Mouse (Mus musculus) forebrain, postnatal 0 days (tissue): ENCODE results near the gene D17Wsu92e. TPM values are rescaled to one million over a fixed set of nuclear protein-coding genes. Genes with fewer than 3 reads are reported as not detected.

Experiments
- ATAC-seq: fragments of 200-750 bp; cut with Nextera tagmentation; 2 replicates; pipeline ENCODE4 v1.8.0; 2017; ENCODE audit warnings: mild to moderate bottlenecking, moderate library complexity
- DNase-seq: peaks from one replicate; pipeline ENCODE4 v3.0.0-alpha.2; 2015
- H3K27ac ChIP-seq: fragments of 300-500 bp; sonication (generic); 2 replicates; pipeline ENCODE4 v1.5.1; 2014; ENCODE audit warnings: low read depth, mild to moderate bottlenecking, antibody characterized with exemption, low read length, moderate library complexity, mixed read lengths
- H3K27me3 ChIP-seq: fragments of 300-500 bp; sonication (generic); 2 replicates; pipeline ENCODE4 v1.6.1; 2014; ENCODE audit warnings: mild to moderate bottlenecking, low read length, mixed read lengths; ENCODE audit not compliant: insufficient read depth
- H3K36me3 ChIP-seq: fragments of 300-500 bp; sonication (generic); 2 replicates; pipeline ENCODE4 v1.6.1; 2014; ENCODE audit warnings: mild to moderate bottlenecking, moderate library complexity; ENCODE audit not compliant: insufficient read depth
- H3K4me1 ChIP-seq: fragments of 300-500 bp; sonication (generic); 2 replicates; pipeline ENCODE4 v1.6.1; 2014; ENCODE audit warnings: antibody characterized with exemption; ENCODE audit not compliant: insufficient read depth
- H3K4me2 ChIP-seq: fragments of 300-500 bp; sonication (generic); 2 replicates; pipeline ENCODE4 v1.6.1; 2014; ENCODE audit warnings: low read depth, mild to moderate bottlenecking, moderate library complexity
- H3K4me3 ChIP-seq: fragments of 300-500 bp; sonication (generic); 2 replicates; pipeline ENCODE4 v1.5.1; 2014; ENCODE audit warnings: low read depth, low read length, mixed read lengths
- H3K9ac ChIP-seq: fragments of 300-500 bp; sonication (generic); 2 replicates; pipeline ENCODE4 v1.6.1; 2014; ENCODE audit warnings: mild to moderate bottlenecking
- H3K9me3 ChIP-seq: fragments of 300-500 bp; sonication (generic); 2 replicates; pipeline ENCODE4 v1.6.1; 2016; ENCODE audit warnings: low read length
- CTCF ChIP-seq: sonication (generic); IDR thresholded peaks from 2 replicates; pipeline ENCODE4 v1.5.1; 2016; ENCODE audit warnings: antibody characterized with exemption, control low read depth, low read depth
- WGBS: fragments of 180-500 bp; shearing (Covaris S2); extraction: QIAGEN DNeasy Blood & Tissue Kit; methylation state at CpG from one replicate; pipeline ENCODE4 v1.1.7; 2014; 5-methylcytosine and 5-hydroxymethylcytosine counted together
- polyA plus RNA-seq: library from polyadenylated mRNA; unstranded; fragments of >200 nt; fragmentation: Nextera tagmentation; extraction: Ambion mirVana; gene quantifications from 2 replicates; pipeline ENCODE4 v1.2.1, GENCODE M21; 2015
- total RNA-seq: library from RNA; depleted of rRNA; stranded (reverse); fragments of >200 nt; gene quantifications from 2 replicates; pipeline ENCODE4 v1.2.3, GENCODE M21; 2014

Gene D17Wsu92e
- total and polyA plus RNA-seq, 2 experiments from 2014 or later: 9.4 to 63.6 TPM

DNA sequence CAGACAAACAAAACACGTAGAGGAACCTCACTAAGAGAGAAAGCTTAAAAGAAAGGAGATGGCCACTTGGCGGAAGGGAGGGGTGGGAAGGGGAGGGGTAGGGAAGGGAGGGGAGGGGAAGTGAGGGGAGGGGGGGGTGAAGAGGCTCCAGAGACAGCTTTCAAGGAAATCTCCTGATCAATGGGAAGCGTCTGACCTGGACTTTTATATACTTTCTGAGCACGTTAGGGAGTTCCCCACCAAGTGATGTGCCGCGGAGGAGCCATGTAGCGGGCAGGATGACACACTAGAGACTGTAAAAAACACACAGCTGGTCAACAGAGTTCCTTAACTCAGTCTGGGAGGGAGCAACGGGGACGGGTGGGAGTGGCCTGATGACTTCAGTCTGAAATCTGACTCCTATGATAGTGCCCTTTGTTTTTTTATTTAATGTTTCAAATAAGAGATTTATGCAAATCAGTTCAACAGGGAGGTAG, 6.5 kb upstream of the D17Wsu92e start:
- Histone ChIP-seq H3K4me3 (peak overlapping the region; percentile 10; the same call in 1 of the 2 replicates), H3K4me1 (no peaks in the 10 kb centered on the region), H3K9ac (no peak overlapping the region), H3K27me3 (no peaks in the 10 kb centered on the region; the same call in 1 of the 2 replicates), H3K4me2 (peak overlapping the region; percentile 33), H3K9me3 (no peaks in the 10 kb centered on the region), H3K36me3 (no peaks in the 10 kb centered on the region), H3K27ac (no peak overlapping the region)
- ATAC-seq (no peak), DNase-seq (no peak)
- TF ChIP-seq CTCF: no peak
- WGBS: 4% methylated on average over 8 of the region's 9 CpGs

- TF ChIP-seq CTCF: peak; percentile 19; the same call in 1 of the 2 replicates
- no peaks in the 10 kb centered on the region for H3K9me3 ChIP-seq
- no peak overlapping the region for H3K9ac ChIP-seq
- H3K36me3 ChIP-seq: no peaks in the 10 kb centered on the region
- H3K4me1 ChIP-seq: peaks cover 4% of the 10 kb centered on the region; the same call in 1 of the 2 replicates
- H3K4me2 ChIP-seq: peak overlapping the region; percentile 33
- peak overlapping the region; percentile 10 for H3K4me3 ChIP-seq
- no peaks in the 10 kb centered on the region; the same call in 1 of the 2 replicates for H3K27me3 ChIP-seq
- DNase-seq (peak; percentile 47), ATAC-seq (peak; percentile 67)
- WGBS: 4% methylated on average over 22 of the region's 22 CpGs
- no peak overlapping the region for H3K27ac ChIP-seq
These were observed 5.8 kb upstream of the D17Wsu92e start for GRCm38 (mm10) chr17:27825984-27826905.

DNA sequence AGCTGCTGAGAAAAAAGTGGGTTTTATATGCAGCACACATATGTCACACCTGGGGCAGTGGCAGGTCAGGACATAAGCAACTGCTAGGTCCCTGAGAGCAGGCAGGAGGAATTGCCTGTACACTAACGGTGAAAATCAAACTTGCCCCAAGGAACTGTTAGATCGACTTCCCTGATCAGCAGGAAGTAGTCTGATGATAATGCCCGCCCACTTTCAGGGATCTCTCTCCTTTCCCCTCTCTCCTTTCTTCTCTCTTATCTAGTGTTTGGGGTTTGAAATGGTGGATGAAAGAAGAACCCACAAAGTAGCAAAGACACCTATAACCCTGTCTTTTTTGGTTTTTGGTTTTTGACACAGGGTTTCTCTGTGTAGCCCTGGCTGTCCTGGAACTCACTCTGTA, 5.1 kb upstream of the D17Wsu92e start:
- H3K27me3 ChIP-seq: no peaks in the 10 kb centered on the region; the same call in 1 of the 2 replicates
- DNase-seq (no peak), ATAC-seq (no peak)
- no peak overlapping the region for H3K4me2 ChIP-seq
- no peak for TF ChIP-seq CTCF
- no peaks in the 10 kb centered on the region for H3K36me3 ChIP-seq
- no peaks in the 10 kb centered on the region for H3K9me3 ChIP-seq
- 48% methylated on average over 3 of the region's 3 CpGs for WGBS
- no peak overlapping the region for H3K9ac ChIP-seq
- no peak overlapping the region for H3K4me3 ChIP-seq
- H3K4me1 ChIP-seq: peaks cover 7% of the 10 kb centered on the region; the same call in 1 of the 2 replicates
- H3K27ac ChIP-seq: no peak overlapping the region

GRCm38 (mm10) chr17:27824941-27825340, 4.5 kb upstream of the D17Wsu92e start:
- Histone ChIP-seq H3K9ac (no peak overlapping the region), H3K27ac (no peak overlapping the region), H3K4me1 (peaks cover 7% of the 10 kb centered on the region; the same call in 1 of the 2 replicates), H3K4me3 (no peak overlapping the region), H3K9me3 (no peaks in the 10 kb centered on the region), H3K27me3 (no peaks in the 10 kb centered on the region; the same call in 1 of the 2 replicates), H3K36me3 (no peaks in the 10 kb centered on the region), H3K4me2 (no peak overlapping the region)
- TF ChIP-seq CTCF: no peak
- WGBS: 81% methylated on average over 1 of the region's 1 CpGs
- DNase-seq (no peak), ATAC-seq (no peak)

DNA sequence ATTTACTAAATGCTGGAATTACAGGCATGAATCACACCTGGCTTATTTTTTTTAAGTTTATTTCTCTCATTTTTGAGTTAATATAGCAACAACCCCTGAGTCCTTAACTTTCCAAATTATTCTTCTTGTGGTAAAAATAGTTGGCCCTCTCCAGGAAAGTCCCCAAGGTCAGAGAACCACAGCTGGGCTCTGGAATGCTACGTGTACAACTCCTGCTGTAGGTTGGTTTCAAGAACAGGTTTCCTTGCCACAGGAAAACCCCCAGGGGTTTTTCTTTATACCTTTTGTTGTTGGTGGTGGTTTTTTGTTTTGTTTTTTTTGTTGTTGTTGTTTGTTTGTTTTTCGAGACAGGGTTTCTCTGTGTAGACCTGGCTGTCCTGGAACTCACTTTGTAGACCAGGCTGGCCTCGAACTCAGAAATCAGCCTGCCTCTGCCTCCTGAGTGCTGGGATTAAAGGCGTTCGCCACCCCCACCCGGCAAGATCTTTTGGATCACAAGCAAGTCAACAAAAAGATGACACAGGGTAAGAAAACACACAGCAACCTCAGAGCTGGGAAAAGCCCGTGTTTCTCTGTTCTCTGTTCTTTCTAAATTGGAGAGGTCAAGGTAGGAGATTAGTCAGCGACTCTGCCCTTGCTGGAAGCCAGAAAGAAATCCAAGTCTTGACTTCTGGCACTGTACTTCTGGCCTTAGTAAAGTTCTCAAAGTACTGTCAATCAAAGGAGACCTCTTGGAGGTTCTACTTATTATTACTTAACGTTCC, 2.9 kb upstream of the D17Wsu92e start:
- H3K4me1 ChIP-seq: peaks cover 18% of the 10 kb centered on the region
- WGBS: 78% methylated on average over 9 of the region's 9 CpGs
- H3K27ac ChIP-seq: no peak overlapping the region
- H3K4me3 ChIP-seq: no peak overlapping the region
- no peaks in the 10 kb centered on the region for H3K9me3 ChIP-seq
- no peak for TF ChIP-seq CTCF
- H3K9ac ChIP-seq: no peak overlapping the region
- H3K36me3 ChIP-seq: no peaks in the 10 kb centered on the region
- DNase-seq: no peak
- H3K4me2 ChIP-seq: no peak overlapping the region
- no peak for ATAC-seq
- no peaks in the 10 kb centered on the region; the same call in 1 of the 2 replicates for H3K27me3 ChIP-seq

DNA sequence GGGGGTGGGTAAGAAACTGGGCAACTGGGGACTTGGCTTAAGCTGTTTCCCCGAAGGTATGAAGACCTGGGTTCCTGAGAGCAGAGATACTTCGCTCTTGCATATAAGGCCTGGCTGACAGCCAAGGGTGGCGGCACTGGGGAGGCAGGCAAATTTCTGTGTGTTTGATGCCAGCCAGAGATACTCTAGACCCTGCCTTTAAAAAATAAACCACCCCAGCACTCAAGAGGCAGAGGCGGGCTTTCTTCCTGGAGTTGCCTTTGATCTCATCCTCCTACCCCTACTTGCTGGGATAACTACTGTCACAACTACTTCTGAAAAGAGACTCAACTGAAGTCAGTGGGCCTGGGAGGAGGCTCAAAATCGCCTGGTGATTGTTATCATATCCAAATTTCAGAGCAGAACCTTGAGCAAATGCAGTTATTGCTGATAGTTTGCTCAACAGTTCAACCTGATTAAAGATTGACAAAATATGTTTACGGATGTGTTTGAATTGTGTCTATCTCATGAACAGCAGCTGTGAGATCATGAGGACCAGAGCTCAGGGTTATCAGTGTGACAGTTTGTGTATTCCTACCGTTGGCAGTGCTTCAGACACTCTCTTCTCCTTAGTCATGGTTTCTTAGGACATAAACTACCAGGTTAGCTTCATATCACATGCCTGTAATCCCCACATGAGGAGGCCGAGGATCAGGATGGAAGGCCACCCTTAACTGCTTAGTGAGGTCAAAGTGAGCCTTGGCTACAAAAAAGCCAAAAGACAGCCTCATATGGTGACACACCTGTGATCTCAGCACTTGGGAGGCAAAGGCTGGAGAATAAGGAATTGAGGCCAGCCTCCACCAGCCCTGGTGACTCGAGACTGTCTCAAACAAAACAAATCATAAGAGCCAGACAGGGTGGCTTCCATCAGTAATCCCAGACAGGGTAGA, 1.2 kb upstream of the D17Wsu92e start:
- ATAC-seq (no peak), DNase-seq (no peak)
- H3K27me3 ChIP-seq: no peaks in the 10 kb centered on the region
- H3K9ac ChIP-seq: peak overlapping the region; percentile 83; the same call in 1 of the 2 replicates
- TF ChIP-seq CTCF: no peak
- H3K4me1 ChIP-seq: peaks cover 21% of the 10 kb centered on the region
- 0 out of 2 replicates have a peak overlapping the region, but pooled peaks have one; percentile 95 for H3K4me3 ChIP-seq
- H3K9me3 ChIP-seq: no peaks in the 10 kb centered on the region
- H3K27ac ChIP-seq: peak overlapping the region; percentile 80
- 62% methylated on average over 9 of the region's 9 CpGs for WGBS
- H3K36me3 ChIP-seq: no peaks in the 10 kb centered on the region
- peak overlapping the region; percentile 63 for H3K4me2 ChIP-seq
